21 mouse cellular contexts compared by ENCODE assay signal in the genomic region with DNA sequence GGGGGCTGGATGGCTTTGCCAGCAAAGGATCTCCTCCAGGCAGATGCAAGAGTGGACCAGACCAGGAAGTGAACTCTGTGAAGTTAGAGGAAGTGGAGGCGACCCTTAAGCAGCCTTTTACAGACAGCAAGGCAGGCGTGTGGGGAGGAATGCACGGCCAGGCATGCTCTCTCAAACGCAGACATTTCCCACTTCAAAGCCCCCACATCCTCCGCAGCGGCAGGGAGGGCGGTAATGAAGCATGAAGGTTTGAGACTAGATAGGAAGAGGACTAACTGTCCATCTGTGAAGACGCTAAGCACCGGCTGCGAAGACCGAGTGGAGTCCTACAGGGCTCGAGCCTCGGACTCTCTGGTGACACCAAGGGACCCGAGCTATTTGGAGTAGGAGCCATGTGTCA. TPM values are rescaled to one million over a fixed set of nuclear protein-coding genes. Genes with fewer than 3 reads are reported as not detected.
"Had no signal": no experiment of that assay in that cellular context is flagged by ENCODE, and none has a peak within 500 bp of the region (broad histone marks: within the 10 kb centered on the region; RNA-seq: fewer than 3 reads in every experiment).

No protein-coding gene starts in this region.

- H3K4me2 ChIP-seq: intestine, embryonic 15.5 days; limb, embryonic 15.5 days; liver, embryonic 11.5 days; lung, embryonic 14.5 days; midbrain, embryonic 12.5 days; midbrain, embryonic 15.5 days; neural tube, embryonic 12.5 days; neural tube, embryonic 15.5 days had no signal

- ATAC-seq: intestine, embryonic 15.5 days; liver, postnatal 0 days; lung, postnatal 0 days; midbrain, embryonic 15.5 days had no signal

- H3K4me1 ChIP-seq: intestine, embryonic 15.5 days; limb, embryonic 15.5 days had no signal

- H3K9ac ChIP-seq: intestine, embryonic 15.5 days; limb, embryonic 15.5 days; liver, embryonic 14.5 days; liver, postnatal 0 days; lung, embryonic 14.5 days; midbrain, embryonic 12.5 days; midbrain, embryonic 15.5 days; neural tube, embryonic 12.5 days; neural tube, embryonic 15.5 days had no signal

- H3K36me3 ChIP-seq: intestine, embryonic 15.5 days; limb, embryonic 15.5 days; midbrain, embryonic 12.5 days; midbrain, embryonic 15.5 days; neural tube, embryonic 12.5 days; neural tube, embryonic 15.5 days had no signal

- H3K9me3 ChIP-seq: intestine, embryonic 15.5 days; limb, embryonic 15.5 days; midbrain, embryonic 12.5 days; midbrain, embryonic 15.5 days; neural tube, embryonic 12.5 days; neural tube, embryonic 15.5 days had no signal

- H3K4me3 ChIP-seq: intestine, embryonic 15.5 days; limb, embryonic 15.5 days; midbrain, embryonic 12.5 days; midbrain, embryonic 15.5 days; neural tube, embryonic 12.5 days; neural tube, embryonic 15.5 days had no signal

- H3K27ac ChIP-seq: intestine, embryonic 15.5 days; limb, embryonic 15.5 days; liver, embryonic 14.5 days; macrophage; midbrain, embryonic 12.5 days; midbrain, embryonic 15.5 days; neural tube, embryonic 12.5 days; neural tube, embryonic 15.5 days; stomach, postnatal 0 days had no signal

- DNase-seq: kidney, adult 11 months; kidney, adult 8-10 months; kidney, postnatal 25 days; layer of hippocampus, adult 9-11 months; liver, postnatal 0 days; lung, embryonic 14.5 days; right cerebral cortex, adult 18-20 months; right cerebral cortex, postnatal 14 days; right cerebral cortex, postnatal 4 days had no signal

- H3K27me3 ChIP-seq: intestine, embryonic 15.5 days; midbrain, embryonic 15.5 days; neural tube, embryonic 12.5 days; neural tube, embryonic 15.5 days had no signal

RNA-seq across cellular contexts. Expression of gene Igsf21, which starts 46.3 kb away (rescaled TPM):
- total RNA-seq: megakaryocyte, adult 5-6 weeks had no signal
- polyA plus RNA-seq: liver, postnatal 0 days; lung, embryonic 14.5 days; macrophage had no signal
